Mouse (Mus musculus) C2C12 (cell line): Measurements from ENCODE around the gene Nav2.

ENCODE experiments used
- CEBPB ChIP-seq: IDR thresholded peaks from one replicate; pipeline ENCODE4 v1.6.1; 2011; ENCODE audit warnings: low read depth, mild to moderate bottlenecking, control low read depth, moderate library complexity
- CTCF ChIP-seq: IDR thresholded peaks from one replicate; pipeline ENCODE4 v1.5.1; 2011; ENCODE audit not compliant: control insufficient read depth, insufficient read depth, insufficient read length
- FOSL1 ChIP-seq: IDR thresholded peaks from one replicate; pipeline ENCODE4 v1.8.0; 2011; ENCODE audit warnings: mild to moderate bottlenecking, low read length; ENCODE audit not compliant: poor library complexity, insufficient read depth, severe bottlenecking
- MAX ChIP-seq: IDR thresholded peaks from one replicate; pipeline ENCODE4 v1.6.1; 2011; ENCODE audit warnings: mild to moderate bottlenecking, control low read depth
- MYOD1 ChIP-seq: IDR thresholded peaks from one replicate; pipeline ENCODE4 v1.6.1; 2011; ENCODE audit warnings: low read depth; ENCODE audit not compliant: control insufficient read depth, insufficient read length
- MYOG ChIP-seq: IDR thresholded peaks from one replicate; pipeline ENCODE4 v1.6.1; 2011; ENCODE audit not compliant: control insufficient read depth, insufficient read length; ENCODE audit errors: extremely low read depth
- USF1 ChIP-seq: IDR thresholded peaks from one replicate; pipeline ENCODE4 v1.6.1; 2011; ENCODE audit warnings: low read depth, mild to moderate bottlenecking, control low read depth, moderate library complexity

DNA sequence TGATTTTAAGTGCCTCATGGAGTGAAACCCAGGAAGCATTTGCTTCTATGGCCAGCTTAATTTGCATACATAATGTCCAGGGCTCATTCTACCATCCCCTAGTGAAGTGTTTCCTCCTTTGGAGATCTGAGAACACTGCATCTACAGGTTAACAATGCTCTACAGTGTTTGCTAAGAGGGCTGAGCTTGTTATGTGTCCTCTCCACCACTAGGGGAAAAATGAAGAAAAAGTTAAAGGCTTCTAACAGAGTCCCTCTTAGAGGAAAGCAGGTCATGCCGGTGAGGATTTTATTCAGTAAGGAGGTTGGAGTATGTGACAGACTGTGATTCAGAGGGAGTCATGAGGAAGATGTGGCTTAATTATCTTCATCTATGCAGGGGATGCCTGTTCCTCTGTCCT is 103.5 kb downstream of the Nav2 start:
- TF ChIP-seq CEBPB (no peak), CTCF (no peak), MYOD1 (no peak), USF1 (no peak), MYOG (no peak), MAX (no peak), FOSL1 (no peak)
